Mouse (Mus musculus): ENCODE results near the gene Gm20388.

- TF ChIP-seq GATA1 (IDR thresholded peaks at IDR 0.05; ENCODE audit: low read length) (no peak), TAL1 (IDR thresholded peaks at IDR 0.05; ENCODE audit: low read length) (no peak)
Measured at GRCm38 (mm10) chr8:123387801-123388200, 3477.2 kb downstream of the Gm20388 start.

Measured in erythroblast, embryonic 14.5 days (primary cell).